In the genomic region with DNA sequence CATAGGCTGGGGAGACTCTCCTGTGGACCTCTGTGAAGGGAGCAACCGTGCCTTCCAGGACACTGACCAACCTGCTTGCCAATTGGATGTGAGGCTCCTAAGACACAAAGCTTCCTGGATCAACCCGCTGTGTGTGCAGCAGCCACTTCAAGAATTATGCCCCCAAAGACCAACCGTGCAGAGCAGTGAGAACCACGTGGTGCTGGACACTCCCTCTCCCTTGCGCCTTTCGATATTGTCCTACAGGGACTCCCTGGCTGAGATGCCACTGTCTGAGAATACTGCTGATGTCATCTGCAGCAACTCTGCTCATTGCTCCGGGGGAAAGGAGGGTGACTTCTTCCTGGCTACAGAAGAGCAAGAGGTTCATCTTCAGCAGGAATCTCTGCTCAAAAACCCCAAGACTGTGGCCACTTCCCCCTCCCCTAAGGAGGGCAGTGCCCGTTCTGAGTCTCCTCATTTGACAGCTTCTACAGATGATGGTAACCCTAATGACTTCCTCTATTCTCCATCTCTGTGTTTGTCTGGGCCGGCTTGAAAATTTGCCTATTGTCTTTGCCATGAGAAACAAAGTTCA, we compare ENCODE assay signal across 27 mouse cellular contexts. TPM values are rescaled to one million over a fixed set of nuclear protein-coding genes. Genes with fewer than 3 reads are reported as not detected.
DNase-seq lines count a peak whose midpoint lies in the region; ATAC-seq and TF ChIP-seq lines count a peak whose summit lies in the region.
"Had no signal": no experiment of that assay in that cellular context is flagged by ENCODE, and none has a peak within 500 bp of the region (broad histone marks: within the 10 kb centered on the region; RNA-seq: fewer than 3 reads in every experiment).

No protein-coding gene starts in this region.

- no peak for TF ChIP-seq CTCF in lung, adult 2 months (IDR thresholded peaks at IDR 0.05; ENCODE audit: insufficient read depth, low read length)
- TF ChIP-seq CTCF in CH12.LX (conservative IDR thresholded peaks at IDR 0.05 in 1 of 2, IDR thresholded peaks at IDR 0.05 in 1 of 2; ENCODE audit: low read depth in 2 of 2, low read length in 2 of 2) = no peak

- H3K4me2 ChIP-seq in CH12.LX (ENCODE audit: insufficient read depth, low read depth, poor library complexity, severe bottlenecking) = peak overlapping the region; percentile 61; the same call in 1 of the 2 replicates
- H3K4me2 ChIP-seq: heart, embryonic 13.5 days; kidney, embryonic 15.5 days; limb, embryonic 13.5 days; lung, embryonic 15.5 days; midbrain, embryonic 12.5 days; neural tube, embryonic 13.5 days; stomach, embryonic 15.5 days had no signal

- no peak for TF ChIP-seq EP300 in CH12.LX (IDR thresholded peaks at IDR 0.05; ENCODE audit: low read length)

- dilution Hi-C loops in CH12.LX (cut with MboI; ENCODE audit: extremely low pct_ligation_motif_present, extremely low pct_unique_long_range_greater_than_20kb, low sequenced_read_pairs) = no loop called here

- in situ Hi-C loops in CH12.LX (cut with MboI; ENCODE audit: low pct_ligation_motif_present, low pct_unique_long_range_greater_than_20kb, low sequenced_read_pairs) = no loop called here

- H3K4me3 ChIP-seq in lung, adult 2 months (replicated peaks; ENCODE audit: extremely low read depth, low read depth, low read length) = no peak overlapping the region
- peak overlapping the region in 1 of 3 experiments; percentile 16 for H3K4me3 ChIP-seq in CH12.LX (replicated peaks in 1 of 3; ENCODE audit: low read depth in 2 of 3, low read length in 2 of 3, poor library complexity in 1 of 3)
- H3K4me3 ChIP-seq: embryonic facial prominence, embryonic 10.5 days; heart, embryonic 13.5 days; kidney, embryonic 15.5 days; limb, embryonic 13.5 days; lung, embryonic 15.5 days; midbrain, embryonic 12.5 days; neural tube, embryonic 13.5 days; stomach, embryonic 15.5 days had no signal

- no peak for TF ChIP-seq POLR2A in lung, adult 2 months (IDR thresholded peaks at IDR 0.05; ENCODE audit: borderline replicate concordance, extremely low read depth, low read depth, low read length)
- no peak for TF ChIP-seq POLR2A in CH12.LX (IDR thresholded peaks at IDR 0.05; ENCODE audit: low read depth, low read length)

- ATAC-seq in megakaryocyte, adult 5-6 weeks (ENCODE audit: poor library complexity, severe bottlenecking) = peak; percentile 73
- ATAC-seq in neutrophil, adult 5-6 weeks (ENCODE audit: extremely low read depth, insufficient number of reproducible peaks, low FRiP score, poor library complexity, severe bottlenecking) = peak; percentile 75
- ATAC-seq: forebrain, embryonic 16.5 days; hindbrain, postnatal 0 days; intestine, postnatal 0 days had no signal

- WGBS in lung, adult 2 months = 62% methylated on average over 9 of the region's 9 CpGs

- peaks cover 24% of the 10 kb centered on the region for H3K79me2 ChIP-seq in CH12.LX (replicated peaks; ENCODE audit: control insufficient read depth, extremely low read depth, insufficient read depth, poor library complexity, severe bottlenecking)

- no peak for TF ChIP-seq RAD21 in CH12.LX (IDR thresholded peaks at IDR 0.05; ENCODE audit: low read depth, low read length)

- H3K27ac ChIP-seq in CH12.LX (ENCODE audit: insufficient read depth, low read depth) = peak overlapping the region; percentile 80
- H3K27ac ChIP-seq: embryonic facial prominence, embryonic 10.5 days; heart, embryonic 13.5 days; hindbrain, postnatal 0 days; kidney, embryonic 15.5 days; limb, embryonic 13.5 days; liver, embryonic 14.5 days; lung, embryonic 15.5 days; midbrain, embryonic 12.5 days; neural tube, embryonic 13.5 days; stomach, embryonic 15.5 days had no signal

- no peaks in the 10 kb centered on the region; the same call in 1 of the 2 replicates for H3K4me1 ChIP-seq in lung, adult 2 months (ENCODE audit: control insufficient read depth, insufficient read depth, low read length)
- peaks cover 34 to 90% of the 10 kb centered on the region in 2 experiments for H3K4me1 ChIP-seq in CH12.LX (ENCODE audit: control insufficient read depth in 1 of 2, insufficient read depth in 2 of 2)
- H3K4me1 ChIP-seq: embryonic facial prominence, embryonic 10.5 days; heart, embryonic 13.5 days; kidney, embryonic 15.5 days; limb, embryonic 13.5 days; lung, embryonic 15.5 days; midbrain, embryonic 12.5 days; neural tube, embryonic 13.5 days; stomach, embryonic 15.5 days had no signal

- peaks cover 20 to 52% of the 10 kb centered on the region in 2 experiments for H3K36me3 ChIP-seq in CH12.LX (replicated peaks in 1 of 2; ENCODE audit: control insufficient read depth in 1 of 2, insufficient read depth in 1 of 2, low read length in 1 of 2)
- H3K36me3 ChIP-seq: embryonic facial prominence, embryonic 10.5 days; heart, embryonic 13.5 days; kidney, embryonic 15.5 days; limb, embryonic 13.5 days; lung, embryonic 15.5 days; midbrain, embryonic 12.5 days; neural tube, embryonic 13.5 days; stomach, embryonic 15.5 days had no signal

- no peak overlapping the region for H3K9ac ChIP-seq in CH12.LX (ENCODE audit: insufficient read depth, low read depth)
- H3K9ac ChIP-seq: heart, embryonic 13.5 days; kidney, embryonic 15.5 days; limb, embryonic 13.5 days; liver, embryonic 14.5 days; lung, embryonic 15.5 days; midbrain, embryonic 12.5 days; neural tube, embryonic 13.5 days; stomach, embryonic 15.5 days had no signal

- peak; percentile 47 for DNase-seq in lung, postnatal 25 days (ENCODE audit: low spot score)
- DNase-seq in lung, adult 2 months = no peak
- no peak for DNase-seq in CH12.LX (ENCODE audit: extremely low read depth)
- DNase-seq in adrenal gland, postnatal 14 days = no peak
- no peak for DNase-seq in left cerebral cortex, adult 11 months (ENCODE audit: low spot score)
- DNase-seq in layer of hippocampus, adult 11-12 months (ENCODE audit: low spot score) = no peak
- DNase-seq: adrenal gland, postnatal 25 days; cerebellum, adult 11 months; cerebellum, adult 9-11 months; gastrocnemius, postnatal 10 days; heart, postnatal 14 days; lung, postnatal 4 days; thymus, postnatal 25 days had no signal

- H3K9me3 ChIP-seq in CH12.LX (replicated peaks; ENCODE audit: low read length) = no peaks in the 10 kb centered on the region
- H3K9me3 ChIP-seq: embryonic facial prominence, embryonic 10.5 days; heart, embryonic 13.5 days; kidney, embryonic 15.5 days; limb, embryonic 13.5 days; lung, embryonic 15.5 days; midbrain, embryonic 12.5 days; neural tube, embryonic 13.5 days; stomach, embryonic 15.5 days had no signal

- no peaks in the 10 kb centered on the region for H3K27me3 ChIP-seq in CH12.LX (replicated peaks)
- H3K27me3 ChIP-seq: kidney, embryonic 15.5 days; limb, embryonic 13.5 days; lung, embryonic 15.5 days; midbrain, embryonic 12.5 days; neural tube, embryonic 13.5 days; stomach, embryonic 15.5 days had no signal

TF ChIP-seq in CH12.LX, 34 proteins besides CTCF, POLR2A, EP300 and RAD21 (continues in another document):
- TF ChIP-seq BHLHE40 (IDR thresholded peaks at IDR 0.05; ENCODE audit: low read depth, low read length) (peak; percentile 45; the same call in 1 of the 2 replicates), CHD2 (IDR thresholded peaks at IDR 0.05; ENCODE audit: low read length) (no peak), TCF12 (IDR thresholded peaks at IDR 0.05; ENCODE audit: low read depth, low read length) (no peak), MAZ (IDR thresholded peaks at IDR 0.05; ENCODE audit: low read depth, low read length) (0 out of 2 replicates have a peak, but pooled peaks have one; percentile 18), JUND (conservative IDR thresholded peaks at IDR 0.05; ENCODE audit: low read depth, low read length) (no peak), MAX (IDR thresholded peaks at IDR 0.05; ENCODE audit: low read length) (peak; percentile 83), ETS1 (conservative IDR thresholded peaks at IDR 0.05; ENCODE audit: low read depth, low read length) (peak; percentile 7; the same call in 1 of the 2 replicates), ZKSCAN1 (IDR thresholded peaks at IDR 0.05; ENCODE audit: borderline replicate concordance, low read depth, low read length) (no peak), E2F4 (IDR thresholded peaks at IDR 0.05; ENCODE audit: insufficient replicate concordance, low read depth, low read length) (no peak), IRF4 (IDR thresholded peaks at IDR 0.05; ENCODE audit: low read depth, low read length) (no peak), MYC (IDR thresholded peaks at IDR 0.05; ENCODE audit: low read depth, low read length) (peak; percentile 44; the same call in 1 of the 2 replicates), ZNF384 (IDR thresholded peaks at IDR 0.05; ENCODE audit: low read depth, low read length) (no peak), ZMIZ1 (IDR thresholded peaks at IDR 0.05; ENCODE audit: low read depth, low read length) (no peak), JUN (IDR thresholded peaks at IDR 0.05; ENCODE audit: insufficient read depth, low read depth, low read length) (no peak), PAX5 (IDR thresholded peaks at IDR 0.05; ENCODE audit: low read length) (no peak), SMC3 (IDR thresholded peaks at IDR 0.05; ENCODE audit: low read depth, low read length) (no peak), UBTF (IDR thresholded peaks at IDR 0.05; ENCODE audit: low read depth, low read length) (no peak), USF2 (conservative IDR thresholded peaks at IDR 0.05; ENCODE audit: low read depth, low read length) (peak; percentile 29; the same call in 1 of the 2 replicates), RCOR1 (conservative IDR thresholded peaks at IDR 0.05; ENCODE audit: low read depth, low read length) (no peak), HCFC1 (IDR thresholded peaks at IDR 0.05; ENCODE audit: low read depth, low read length) (no peak), ELF1 (IDR thresholded peaks at IDR 0.05; ENCODE audit: low read depth, low read length) (no peak), GABPA (IDR thresholded peaks at IDR 0.05; ENCODE audit: insufficient replicate concordance, low read depth, low read length) (no peak), MAFK (IDR thresholded peaks at IDR 0.05; ENCODE audit: insufficient replicate concordance, low read length) (no peak), NELFE (IDR thresholded peaks at IDR 0.05; ENCODE audit: low read depth, low read length) (no peak), MEF2A (IDR thresholded peaks at IDR 0.05; ENCODE audit: borderline replicate concordance, low read depth, low read length) (no peak), NRF1 (IDR thresholded peaks at IDR 0.05; ENCODE audit: low read depth, low read length) (no peak), POLR2AphosphoS2 (IDR thresholded peaks at IDR 0.05; ENCODE audit: low read depth, low read length) (no peak), SIN3A (IDR thresholded peaks at IDR 0.05; ENCODE audit: low read length) (no peak)

RNA-seq across cellular contexts. Expression of gene Rubcnl, which starts 16.3 kb away (rescaled TPM):
- polyA plus RNA-seq in lung, adult 2 months (2012; rRNA removed) = 1.6 and 2.9 TPM in 2 replicates
- total RNA-seq in CH12.LX (2012; rRNA removed) (23.5 and 24.9 TPM in 2 replicates), CH12.LX (2014; rRNA removed) (24.6 and 24.7 TPM in 2 replicates)
- polyA plus RNA-seq in CH12.LX (2012; ENCODE audit: insufficient read length, low read depth) = 21.8 and 27.2 TPM in 2 replicates
- total RNA-seq in megakaryocyte, adult 5-6 weeks (2015) = 13.8 and 14.0 TPM in 2 replicates
- 15.7 and 17.5 TPM in 2 replicates for total RNA-seq in megakaryocyte, adult 5-6 weeks (2017)
- total RNA-seq in neutrophil, adult 5-6 weeks (2017) = 80.9 and 83.6 TPM in 2 replicates
- 0.93 and 3.7 TPM in 2 replicates for total RNA-seq in adrenal gland, postnatal 14 days (2021)
